Mouse (Mus musculus): Measurements from ENCODE around the gene Rmi2. TPM values are rescaled to one million over a fixed set of nuclear protein-coding genes. Genes with fewer than 3 reads are reported as not detected.
A peak's percentile ranks its signal among the peaks of the same experiment; 100 is the strongest.
"Not testable (repeated sequence)": the region's sequence is repeated elsewhere in the genome, so short reads cannot be mapped to it uniquely, and the experiment has no call there.

The Rmi2 gene
- polyA plus RNA-seq, 1 experiment from 2014 or later: 4.2 TPM

DNA sequence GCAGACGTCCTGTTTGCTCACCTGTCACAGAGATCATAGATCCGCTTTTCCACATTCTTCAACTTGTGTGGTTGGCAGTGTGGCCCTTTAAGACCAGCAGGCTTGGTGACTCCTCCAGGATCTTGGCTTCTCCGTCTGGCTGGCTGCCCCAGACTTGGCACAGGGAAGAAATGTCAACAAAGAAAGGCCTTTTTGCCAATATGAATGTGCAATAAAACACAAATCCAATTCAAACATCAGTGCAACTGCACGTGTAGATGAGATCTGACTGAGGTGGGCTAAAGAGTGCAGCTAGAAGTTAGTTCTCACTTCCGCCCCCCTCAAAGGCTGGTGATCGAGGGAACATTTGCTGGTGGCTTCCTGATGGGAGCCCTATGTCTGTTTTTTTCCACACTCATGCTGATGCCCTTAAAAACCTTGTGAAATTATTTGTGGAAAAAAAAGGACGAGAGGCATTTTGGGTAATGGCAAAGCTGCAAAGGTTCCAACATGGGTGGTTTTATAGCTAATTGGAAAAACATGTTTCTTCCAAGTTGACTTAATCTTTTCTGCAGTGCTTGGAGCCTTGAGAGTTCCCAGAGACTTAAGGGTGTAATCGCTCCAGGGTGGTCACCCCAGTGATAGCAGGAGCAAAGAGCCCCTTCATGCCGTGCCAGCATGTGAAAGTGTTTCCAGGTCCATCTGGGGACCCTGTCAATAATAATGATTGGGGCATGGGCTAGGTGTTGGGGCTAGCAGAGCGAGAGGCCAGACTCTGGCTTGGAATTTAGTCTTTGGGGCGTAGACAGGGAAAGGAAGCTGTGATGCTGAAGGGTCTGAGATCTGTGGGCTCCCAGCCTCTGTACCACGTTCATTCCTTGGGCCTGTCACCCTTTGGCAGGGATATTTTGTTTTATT is 15.4 kb downstream of the Rmi2 start:
- peak overlapping the region; percentile 1; the same call in 1 of the 2 replicates for H3K27ac ChIP-seq
- no peak overlapping the region for H3K4me3 ChIP-seq (replicated peaks)
- H3K4me1 ChIP-seq: peaks cover 8% of the 10 kb centered on the region
- H3K27me3 ChIP-seq: no peaks in the 10 kb centered on the region
- no peaks in the 10 kb centered on the region for H3K9me3 ChIP-seq (replicated peaks)
- no peak overlapping the region for H3K4me2 ChIP-seq
- 65% methylated on average over 12 of the region's 12 CpGs for WGBS
- H3K36me3 ChIP-seq: no peaks in the 10 kb centered on the region
- H3K9ac ChIP-seq: no peak overlapping the region
- ATAC-seq (replicated peaks; ENCODE audit: low FRiP score): no peak

DNA sequence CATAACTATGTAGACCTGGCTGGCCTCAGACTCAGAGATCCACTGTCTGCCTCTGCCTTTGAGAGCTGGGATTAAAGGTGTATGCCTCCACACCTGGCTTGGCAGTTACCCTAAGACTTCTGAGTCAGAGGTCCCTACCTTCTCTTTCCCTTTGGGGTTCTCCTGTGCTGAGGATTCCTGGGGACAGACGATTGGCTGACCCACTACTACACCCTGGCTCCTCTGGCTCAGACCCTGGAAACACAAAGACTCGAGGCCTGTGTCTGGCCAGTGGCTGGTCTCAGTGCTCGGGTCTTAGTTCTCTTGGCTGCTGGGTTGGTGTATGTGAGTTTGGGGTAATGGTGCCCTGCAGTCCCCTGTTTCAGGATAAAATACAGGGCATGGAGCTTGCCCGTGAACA is 16.0 kb downstream of the Rmi2 start:
- Histone ChIP-seq H3K4me3 (replicated peaks) (no peak overlapping the region), H3K4me2 (no peak overlapping the region), H3K27ac (no peak overlapping the region; the same call in 1 of the 2 replicates), H3K36me3 (no peaks in the 10 kb centered on the region), H3K9ac (no peak overlapping the region), H3K9me3 (replicated peaks) (no peaks in the 10 kb centered on the region), H3K4me1 (peaks cover 8% of the 10 kb centered on the region), H3K27me3 (no peaks in the 10 kb centered on the region)
- 56% methylated on average over 4 of the region's 4 CpGs for WGBS
- no peak for ATAC-seq (replicated peaks; ENCODE audit: low FRiP score)

DNA sequence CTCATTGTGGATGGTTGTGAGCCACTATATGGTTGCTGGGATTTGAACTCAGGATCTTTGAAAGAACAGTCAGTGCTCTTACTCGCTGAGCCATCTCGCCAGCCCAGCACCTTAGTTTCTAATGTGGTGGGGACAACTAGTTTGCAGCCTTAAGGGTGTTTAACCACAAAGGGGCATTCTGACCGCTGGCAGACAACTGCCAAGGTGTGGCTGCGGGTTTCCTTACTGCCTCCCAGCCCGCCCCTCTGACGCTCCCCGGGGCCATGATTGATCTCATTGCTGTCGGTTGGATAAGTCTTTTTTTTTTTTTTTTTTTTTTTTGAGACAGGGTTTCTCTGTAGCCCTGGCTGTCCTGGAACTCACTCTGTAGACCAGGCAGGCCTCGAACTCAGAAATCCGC is 17.4 kb downstream of the Rmi2 start:
- H3K27ac ChIP-seq; H3K27me3 ChIP-seq; H3K36me3 ChIP-seq; H3K4me1 ChIP-seq; H3K4me3 ChIP-seq (replicated peaks); H3K4me2 ChIP-seq; H3K9ac ChIP-seq; H3K9me3 ChIP-seq (replicated peaks); ATAC-seq (replicated peaks; ENCODE audit: low FRiP score): not testable (repeated sequence)
- WGBS: 91% methylated on average over 10 of the region's 10 CpGs

DNA sequence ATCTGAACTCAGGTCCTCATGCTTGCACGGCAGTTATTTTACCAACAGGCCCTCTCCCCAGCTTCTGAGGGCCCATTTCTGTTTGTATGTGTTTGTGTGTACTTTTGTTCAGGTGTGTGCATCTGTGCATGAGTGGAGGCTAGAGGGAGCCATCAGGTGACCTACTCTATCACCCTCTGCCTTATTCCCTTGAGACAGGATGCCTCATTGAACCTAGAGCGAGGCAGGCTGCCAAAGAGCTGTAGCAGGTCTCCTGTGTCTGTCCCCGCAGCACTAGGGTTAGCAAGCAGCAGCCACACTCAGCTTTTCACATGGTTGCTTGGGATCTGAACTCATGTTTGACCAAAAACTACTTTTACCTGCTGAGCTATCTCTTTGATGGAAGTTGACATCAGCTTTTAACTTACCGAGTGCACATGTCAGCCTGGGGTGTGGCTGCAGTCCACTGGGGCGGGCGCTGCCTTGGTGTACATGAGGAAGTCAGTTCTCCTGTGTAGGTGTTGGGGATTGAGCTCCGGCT is 24.9 kb downstream of the Rmi2 start:
- peaks cover 12% of the 10 kb centered on the region for H3K4me1 ChIP-seq
- no peak overlapping the region for H3K4me2 ChIP-seq
- ATAC-seq (replicated peaks; ENCODE audit: low FRiP score): no peak
- H3K9me3 ChIP-seq (replicated peaks): no peaks in the 10 kb centered on the region
- no peaks in the 10 kb centered on the region for H3K36me3 ChIP-seq
- H3K27ac ChIP-seq: no peak overlapping the region
- WGBS: 83% methylated on average over 7 of the region's 7 CpGs
- no peaks in the 10 kb centered on the region for H3K27me3 ChIP-seq
- no peak overlapping the region for H3K4me3 ChIP-seq (replicated peaks)
- no peak overlapping the region for H3K9ac ChIP-seq

DNA sequence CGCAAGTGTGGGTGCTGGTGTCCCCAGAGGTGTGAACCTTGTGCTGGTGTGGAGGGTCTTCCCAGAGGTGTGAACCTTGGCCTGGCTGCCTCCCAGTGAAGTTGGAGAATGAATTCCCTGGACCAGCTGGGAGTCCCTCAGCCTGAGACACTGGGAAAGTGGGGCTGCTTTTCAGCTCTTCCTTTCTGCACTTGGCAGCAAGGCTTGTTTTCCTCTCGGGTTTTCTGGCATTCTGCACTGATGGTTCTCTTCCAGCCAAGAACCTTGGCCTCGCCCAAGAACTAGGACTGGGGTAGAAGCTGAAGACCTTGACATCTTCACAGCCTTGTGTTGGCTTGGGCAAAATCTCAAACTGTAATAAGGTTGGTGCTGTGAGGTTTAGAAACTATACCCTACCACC is 26.5 kb downstream of the Rmi2 start:
- WGBS: 68% methylated on average over 3 of the region's 3 CpGs
- Histone ChIP-seq H3K9me3 (replicated peaks) (no peaks in the 10 kb centered on the region), H3K4me3 (replicated peaks) (no peak overlapping the region), H3K27ac (no peak overlapping the region), H3K36me3 (no peaks in the 10 kb centered on the region), H3K9ac (no peak overlapping the region), H3K4me1 (peaks cover 12% of the 10 kb centered on the region), H3K4me2 (no peak overlapping the region), H3K27me3 (no peaks in the 10 kb centered on the region)
- ATAC-seq (replicated peaks; ENCODE audit: low FRiP score): no peak

DNA sequence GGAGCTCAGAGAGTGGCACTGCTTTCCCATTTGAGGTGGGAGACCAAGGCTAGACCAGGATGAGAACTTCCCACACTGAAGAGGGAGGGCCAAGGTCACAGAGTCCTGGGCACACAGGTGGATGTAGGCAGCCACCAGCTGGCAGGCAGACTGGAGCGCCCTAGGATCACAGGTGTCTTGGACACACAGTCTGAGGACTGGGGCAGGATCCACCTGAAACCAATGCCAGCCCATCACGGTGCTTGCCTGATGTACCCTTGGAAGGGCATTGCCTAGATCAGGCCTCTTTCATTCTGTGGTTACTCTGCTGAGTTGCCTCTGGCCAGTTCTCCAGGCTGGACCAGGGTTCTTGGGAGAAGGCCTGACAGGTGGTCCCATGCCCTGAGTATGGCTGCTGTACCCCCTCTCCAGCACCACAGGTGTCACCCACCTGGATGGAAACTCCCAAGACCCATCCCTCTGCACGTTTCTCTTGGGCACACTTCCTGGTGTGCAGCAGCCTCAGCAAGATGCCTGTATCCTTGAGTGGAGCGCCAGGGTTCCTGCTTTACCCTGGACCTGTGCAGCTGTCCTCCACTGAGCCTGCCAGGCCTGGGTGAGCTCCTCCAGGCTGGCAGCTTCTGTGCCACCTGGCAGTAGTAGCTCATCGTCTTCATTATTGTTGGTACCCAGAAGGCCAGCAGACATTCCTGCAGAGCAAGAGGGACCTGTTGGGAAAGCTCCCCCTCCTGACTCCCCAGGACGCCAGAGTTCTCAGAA is 30.2 kb downstream of the Rmi2 start:
- no peaks in the 10 kb centered on the region for H3K9me3 ChIP-seq (replicated peaks)
- no peak overlapping the region for H3K9ac ChIP-seq
- H3K36me3 ChIP-seq: no peaks in the 10 kb centered on the region
- H3K4me3 ChIP-seq (replicated peaks): no peak overlapping the region
- peaks cover 4% of the 10 kb centered on the region; the same call in 1 of the 2 replicates for H3K4me1 ChIP-seq
- H3K27ac ChIP-seq: no peak overlapping the region
- 87% methylated on average over 6 of the region's 6 CpGs for WGBS
- H3K27me3 ChIP-seq: no peaks in the 10 kb centered on the region
- no peak overlapping the region for H3K4me2 ChIP-seq
- no peak for ATAC-seq (replicated peaks; ENCODE audit: low FRiP score)

DNA sequence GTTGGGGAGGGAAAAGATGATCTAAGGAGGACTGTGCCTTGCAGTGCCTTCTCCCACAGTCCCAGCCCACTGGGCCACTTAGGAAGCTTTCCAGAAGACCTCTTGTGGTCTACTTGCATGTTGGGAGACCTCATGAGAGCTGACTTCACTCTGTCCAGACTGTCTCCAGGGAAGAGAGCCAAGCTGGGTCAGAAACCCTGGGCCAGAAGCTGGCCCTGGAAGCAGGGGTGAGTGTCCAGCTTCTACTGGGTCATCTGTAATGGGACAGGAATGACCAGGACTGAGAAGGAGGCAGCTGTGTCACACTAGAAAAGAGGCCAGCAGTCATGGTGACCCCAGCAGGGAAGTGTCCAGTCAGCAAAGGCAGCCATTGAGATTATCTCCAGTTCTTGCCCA is 30.7 kb downstream of the Rmi2 start:
- Histone ChIP-seq H3K4me3 (replicated peaks) (no peak overlapping the region), H3K9ac (no peak overlapping the region), H3K4me2 (no peak overlapping the region), H3K4me1 (peaks cover 4% of the 10 kb centered on the region; the same call in 1 of the 2 replicates), H3K36me3 (no peaks in the 10 kb centered on the region), H3K27ac (no peak overlapping the region), H3K9me3 (replicated peaks) (no peaks in the 10 kb centered on the region), H3K27me3 (no peaks in the 10 kb centered on the region)
- no peak for ATAC-seq (replicated peaks; ENCODE audit: low FRiP score)

DNA sequence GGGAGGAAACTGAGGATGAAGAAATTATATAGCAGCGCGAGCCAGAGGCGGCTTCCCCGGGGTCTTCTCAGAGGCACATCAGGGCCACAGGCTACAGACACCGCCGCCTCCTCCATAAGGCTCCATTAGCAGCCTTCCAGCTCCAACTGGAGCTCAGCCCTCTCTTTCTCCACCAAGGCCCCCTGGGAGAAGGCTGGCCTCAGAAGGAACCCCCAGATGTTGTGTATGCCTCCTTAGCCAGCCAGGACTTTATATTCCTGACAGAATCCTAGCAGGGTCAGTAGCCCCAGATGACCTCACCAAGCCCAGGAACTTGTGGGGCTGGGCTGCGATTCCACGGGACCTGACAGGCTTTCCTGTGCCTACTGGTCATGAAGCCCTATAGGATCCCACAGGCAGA is 32.0 kb downstream of the Rmi2 start:
- ATAC-seq (replicated peaks; ENCODE audit: low FRiP score): no peak

DNA sequence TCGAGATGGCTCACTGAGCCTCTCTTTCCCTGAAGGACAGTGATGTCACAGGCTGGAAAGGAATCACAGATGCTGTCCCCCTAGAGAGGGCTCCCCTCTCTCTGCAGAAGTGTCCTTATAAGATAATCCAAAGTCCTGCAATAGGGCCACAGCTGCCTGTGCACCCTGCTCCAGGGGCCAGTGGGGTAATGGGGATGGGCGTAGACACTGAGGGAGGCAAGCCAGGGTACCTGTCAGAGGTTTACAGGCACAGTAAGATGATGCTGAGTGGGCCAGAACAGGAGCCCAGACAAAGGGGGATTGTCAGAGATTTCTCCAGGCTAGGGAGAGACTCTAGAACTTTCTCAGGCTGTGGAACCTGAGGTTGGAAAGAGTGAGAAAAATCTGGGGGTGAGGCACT is 32.6 kb downstream of the Rmi2 start:
- H3K27ac ChIP-seq: no peak overlapping the region
- no peak overlapping the region for H3K9ac ChIP-seq
- no peaks in the 10 kb centered on the region for H3K4me1 ChIP-seq
- H3K36me3 ChIP-seq: no peaks in the 10 kb centered on the region
- H3K4me2 ChIP-seq: no peak overlapping the region
- no peaks in the 10 kb centered on the region for H3K27me3 ChIP-seq
- no peaks in the 10 kb centered on the region for H3K9me3 ChIP-seq (replicated peaks)
- 89% methylated on average over 2 of the region's 2 CpGs for WGBS
- H3K4me3 ChIP-seq (replicated peaks): no peak overlapping the region
- no peak for ATAC-seq (replicated peaks; ENCODE audit: low FRiP score)

More for the DNA sequence above, 32.0 kb downstream of the Rmi2 start:
- Histone ChIP-seq H3K36me3 (no peaks in the 10 kb centered on the region), H3K4me2 (no peak overlapping the region), H3K27me3 (no peaks in the 10 kb centered on the region), H3K9ac (no peak overlapping the region), H3K9me3 (replicated peaks) (no peaks in the 10 kb centered on the region), H3K4me3 (replicated peaks) (no peak overlapping the region), H3K4me1 (peaks cover 2% of the 10 kb centered on the region; the same call in 1 of the 2 replicates), H3K27ac (no peak overlapping the region)
- 87% methylated on average over 8 of the region's 8 CpGs for WGBS

DNA sequence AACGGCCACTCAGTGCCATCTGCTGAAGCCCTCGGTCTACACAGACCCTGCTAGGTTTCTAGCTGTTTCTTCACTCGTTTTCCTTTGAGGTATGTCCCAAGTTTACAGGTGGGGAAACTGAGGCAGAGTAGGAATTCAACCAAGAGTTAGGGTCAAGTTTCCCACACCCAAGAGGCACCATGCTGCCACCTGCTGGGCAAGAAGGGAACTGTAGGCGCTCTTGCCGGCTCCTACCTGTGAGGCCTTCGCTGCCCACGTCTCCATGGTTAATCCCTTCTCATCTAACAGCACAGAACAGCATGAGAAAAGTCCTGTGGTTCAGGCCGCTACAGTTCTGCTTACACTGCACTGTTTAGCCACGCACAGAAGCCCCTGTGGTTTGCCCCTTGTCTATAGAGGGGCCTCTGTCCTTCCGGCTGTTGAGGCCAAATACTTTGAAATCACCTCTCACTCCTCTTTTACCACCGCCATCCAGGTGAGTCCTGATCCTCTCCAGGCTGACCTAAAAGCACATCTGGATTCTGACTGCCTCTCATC is 33.1 kb downstream of the Rmi2 start:
- Histone ChIP-seq H3K4me1 (no peaks in the 10 kb centered on the region), H3K4me2 (no peak overlapping the region), H3K9ac (no peak overlapping the region), H3K9me3 (replicated peaks) (no peaks in the 10 kb centered on the region), H3K27me3 (no peaks in the 10 kb centered on the region), H3K27ac (no peak overlapping the region), H3K4me3 (replicated peaks) (no peak overlapping the region), H3K36me3 (no peaks in the 10 kb centered on the region)
- no peak for ATAC-seq (replicated peaks; ENCODE audit: low FRiP score)
- WGBS: 42% methylated on average over 11 of the region's 11 CpGs

DNA sequence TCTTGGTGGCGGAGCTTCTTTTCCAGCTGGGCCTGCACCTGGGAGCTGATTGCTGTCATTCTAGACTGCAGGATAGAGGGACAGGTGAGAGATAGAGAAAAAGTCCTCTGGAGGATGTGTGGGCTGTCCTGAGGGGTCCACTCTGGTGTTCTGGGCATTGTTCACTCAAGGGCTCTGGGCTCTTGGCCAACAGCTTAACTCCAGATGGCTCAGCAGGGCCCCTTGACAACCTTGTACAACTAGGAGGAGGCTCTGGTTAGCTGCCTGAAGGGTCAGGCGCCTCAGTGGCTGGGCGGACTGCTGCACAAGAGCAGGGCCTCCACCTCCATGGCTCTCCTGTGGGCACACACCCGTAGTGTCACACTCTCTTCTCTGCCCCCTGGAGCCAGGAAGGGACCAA is 36.1 kb downstream of the Rmi2 start:
- WGBS: 60% methylated on average over 4 of the region's 4 CpGs
- H3K4me1 ChIP-seq: peaks cover 4% of the 10 kb centered on the region; the same call in 1 of the 2 replicates
- no peak for ATAC-seq (replicated peaks; ENCODE audit: low FRiP score)
- no peak overlapping the region for H3K4me3 ChIP-seq (replicated peaks)
- no peak overlapping the region for H3K9ac ChIP-seq
- H3K27ac ChIP-seq: no peak overlapping the region
- H3K36me3 ChIP-seq: no peaks in the 10 kb centered on the region
- H3K9me3 ChIP-seq (replicated peaks): no peaks in the 10 kb centered on the region
- no peak overlapping the region for H3K4me2 ChIP-seq
- H3K27me3 ChIP-seq: no peaks in the 10 kb centered on the region

DNA sequence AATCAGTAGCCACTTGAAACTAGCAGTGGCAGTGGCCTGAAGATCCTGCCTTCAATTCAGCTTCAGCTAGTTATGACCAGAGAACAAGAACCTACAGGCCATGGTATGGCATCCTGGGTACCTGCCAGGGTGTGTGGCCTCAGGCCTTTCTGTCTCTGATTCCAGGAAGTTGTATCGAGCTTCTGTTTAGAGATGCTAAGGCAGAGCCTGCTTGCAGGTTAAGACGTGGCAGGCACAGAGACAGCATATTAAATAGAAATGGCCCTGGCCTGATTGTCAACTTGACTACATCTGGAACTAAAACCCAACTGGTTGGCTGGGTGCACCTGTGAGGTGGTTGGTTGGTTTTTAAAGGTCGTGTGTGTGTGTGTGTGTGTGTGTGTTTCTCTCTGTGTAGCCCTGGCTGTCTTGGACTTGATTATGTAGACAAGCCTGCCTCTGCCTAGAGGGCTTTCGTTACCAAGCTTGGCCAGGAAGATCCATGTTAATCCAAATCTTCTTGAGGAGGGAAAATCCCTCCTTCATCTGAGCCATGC is 38.0 kb downstream of the Rmi2 start:
- no peak for ATAC-seq (replicated peaks; ENCODE audit: low FRiP score)
- Histone ChIP-seq H3K27ac (no peak overlapping the region), H3K36me3 (no peaks in the 10 kb centered on the region), H3K9me3 (replicated peaks) (no peaks in the 10 kb centered on the region), H3K9ac (no peak overlapping the region), H3K4me2 (no peak overlapping the region), H3K27me3 (no peaks in the 10 kb centered on the region), H3K4me3 (replicated peaks) (no peak overlapping the region), H3K4me1 (peaks cover 4% of the 10 kb centered on the region; the same call in 1 of the 2 replicates)
- WGBS: 68% methylated on average over 4 of the region's 4 CpGs

Measured in kidney, embryonic 15.5 days (tissue).